Mouse (Mus musculus) limb, embryonic 12.5 days (tissue): ENCODE measurements around the gene Bfsp1. TPM values are rescaled to one million over a fixed set of nuclear protein-coding genes. Genes with fewer than 3 reads are reported as not detected.

ENCODE experiments used
- ATAC-seq: fragments of 200-750 bp; cut with Nextera tagmentation; 2 replicates; pipeline ENCODE4 v1.8.0; 2017; ENCODE audit warnings: low read depth, moderate TSS enrichment; ENCODE audit not compliant: insufficient number of reproducible peaks, insufficient read depth, low FRiP score, low TSS enrichment
- H3K27ac ChIP-seq: fragments of 300-500 bp; sonication (generic); 2 replicates; pipeline ENCODE4 v1.5.1; 2016; ENCODE audit warnings: mild to moderate bottlenecking, moderate library complexity
- H3K27me3 ChIP-seq: fragments of 300-500 bp; sonication (generic); 2 replicates; pipeline ENCODE4 v1.6.1; 2016; ENCODE audit warnings: mild to moderate bottlenecking, moderate library complexity
- H3K36me3 ChIP-seq: fragments of 300-500 bp; sonication (generic); 2 replicates; pipeline ENCODE4 v1.6.1; 2016; ENCODE audit warnings: mild to moderate bottlenecking, moderate library complexity
- H3K4me1 ChIP-seq: fragments of 300-500 bp; sonication (generic); replicated peaks from 2 replicates; pipeline ENCODE4 v1.6.1; 2016
- H3K4me2 ChIP-seq: fragments of 300-500 bp; sonication (generic); 2 replicates; pipeline ENCODE4 v1.6.1; 2016; ENCODE audit warnings: mild to moderate bottlenecking, moderate library complexity
- H3K4me3 ChIP-seq: fragments of 300-500 bp; sonication (generic); replicated peaks from 2 replicates; pipeline ENCODE4 v1.5.1; 2016; ENCODE audit warnings: mild to moderate bottlenecking
- H3K9ac ChIP-seq: fragments of 300-500 bp; sonication (generic); replicated peaks from 2 replicates; pipeline ENCODE4 v1.6.1; 2016; ENCODE audit warnings: mild to moderate bottlenecking, moderate library complexity
- H3K9me3 ChIP-seq: fragments of 300-500 bp; sonication (generic); 2 replicates; pipeline ENCODE4 v1.6.1; 2016; ENCODE audit warnings: mild to moderate bottlenecking, moderate library complexity
- WGBS: fragments of 180-500 bp; shearing (Covaris S2); methylation state at CpG from one replicate; pipeline ENCODE4 v1.1.7; 2016; 5-methylcytosine and 5-hydroxymethylcytosine counted together
- polyA plus RNA-seq: library from polyadenylated mRNA; unstranded; fragments of >200 nt; fragmentation: Nextera tagmentation; extraction: Ambion mirVana; gene quantifications from 2 replicates; pipeline ENCODE4 v1.2.1, GENCODE M21; 2016

Gene Bfsp1
- polyA plus RNA-seq, 1 experiment from 2014 or later: 1.4 TPM

DNA sequence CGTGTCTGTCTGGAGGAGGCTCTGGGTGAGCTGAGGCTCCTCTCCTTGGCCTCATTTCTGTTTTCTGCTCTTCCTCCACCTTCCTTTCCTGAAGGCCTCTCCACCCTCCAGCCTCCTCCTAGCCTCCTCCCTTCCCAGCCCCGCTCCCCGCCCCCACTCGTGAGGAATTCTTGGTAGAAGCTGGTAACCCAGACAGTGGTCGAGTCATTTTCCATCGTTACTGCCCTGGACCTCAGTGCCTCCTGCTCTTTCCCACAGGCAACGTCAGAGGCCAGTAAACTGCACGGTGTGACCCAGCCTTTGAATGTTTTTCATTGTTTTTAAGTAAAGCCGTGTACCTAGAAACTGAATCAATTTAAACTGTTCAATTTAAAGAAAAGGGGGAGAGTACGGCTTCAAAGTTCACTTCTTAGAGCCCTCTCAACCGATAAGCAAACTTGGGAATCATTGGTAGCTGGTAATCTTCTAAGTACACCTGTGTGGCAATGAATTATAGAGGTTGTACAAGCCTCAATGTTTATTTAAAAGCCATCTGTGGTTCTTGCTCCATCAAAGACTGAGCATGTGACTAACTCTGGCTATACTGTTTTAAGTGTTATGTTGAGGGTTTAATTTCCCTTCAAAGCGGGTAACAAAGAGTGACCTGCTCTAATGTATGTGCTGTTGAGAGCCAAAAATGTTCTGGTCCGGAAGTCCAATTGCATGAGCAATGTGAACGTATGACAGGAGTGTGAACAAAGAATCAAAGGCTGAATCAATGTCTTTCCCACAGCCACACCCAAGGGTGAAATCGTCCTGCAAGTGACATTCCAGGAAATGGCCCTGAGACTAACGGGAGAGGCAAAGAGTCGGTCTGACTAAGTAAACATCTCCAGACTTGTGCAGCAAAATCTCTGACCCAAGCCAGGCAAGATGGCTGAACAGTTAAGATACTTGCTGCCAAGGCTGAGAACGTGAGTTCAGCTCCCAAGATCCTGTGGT is 10.4 kb downstream of the Bfsp1 start:
- no peaks in the 10 kb centered on the region for H3K27me3 ChIP-seq
- H3K4me3 ChIP-seq: no peak overlapping the region
- no peak for ATAC-seq
- no peaks in the 10 kb centered on the region for H3K36me3 ChIP-seq
- no peak overlapping the region for H3K27ac ChIP-seq
- no peaks in the 10 kb centered on the region for H3K9me3 ChIP-seq
- WGBS: 57% methylated on average over 18 of the region's 18 CpGs
- no peak overlapping the region for H3K4me2 ChIP-seq
- H3K9ac ChIP-seq: no peak overlapping the region
- H3K4me1 ChIP-seq: peaks cover 11% of the 10 kb centered on the region

DNA sequence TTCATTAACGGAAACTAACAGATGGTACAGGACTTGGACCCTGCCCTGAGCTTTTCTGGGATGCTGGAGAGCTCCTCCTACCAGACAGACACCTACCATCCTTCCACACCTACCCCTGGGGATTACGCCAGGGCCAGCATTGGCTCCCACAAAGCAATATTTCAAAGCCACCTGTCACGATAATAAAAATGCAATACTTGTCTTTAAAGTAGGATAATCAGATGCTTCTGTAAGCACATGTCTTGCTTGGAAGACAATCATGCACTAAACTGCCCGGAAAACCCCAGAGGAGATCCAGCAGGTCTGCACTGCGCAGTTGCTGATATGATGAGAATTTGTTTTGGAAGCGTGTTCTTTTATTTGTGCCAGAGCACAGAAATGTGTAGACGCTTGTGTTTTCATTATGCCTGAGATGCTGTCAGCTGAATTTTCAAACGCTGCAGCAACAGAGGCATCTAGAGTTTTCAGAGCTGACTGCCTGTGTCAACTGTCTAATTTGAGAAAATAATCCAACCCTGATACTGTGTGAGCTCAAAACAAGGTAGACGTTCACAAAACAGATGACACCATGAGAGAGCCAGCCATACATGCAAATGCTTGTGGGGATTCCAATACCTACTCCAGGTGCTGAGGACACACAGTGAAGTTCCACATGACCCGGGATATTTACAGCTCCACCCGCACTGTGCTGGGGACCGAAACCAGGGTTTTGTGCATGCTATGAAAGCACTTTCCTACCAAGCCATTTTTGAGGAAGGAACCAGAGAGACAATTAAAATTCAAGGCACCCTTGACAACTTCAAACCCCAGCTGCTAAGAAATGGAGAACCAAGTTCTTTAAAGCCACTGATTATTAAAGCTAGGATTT is 11.4 kb downstream of the Bfsp1 start:
- no peaks in the 10 kb centered on the region for H3K9me3 ChIP-seq
- no peak overlapping the region for H3K4me3 ChIP-seq
- no peaks in the 10 kb centered on the region for H3K27me3 ChIP-seq
- peaks cover 11% of the 10 kb centered on the region for H3K4me1 ChIP-seq
- H3K4me2 ChIP-seq: no peak overlapping the region
- no peak for ATAC-seq
- no peaks in the 10 kb centered on the region for H3K36me3 ChIP-seq
- no peak overlapping the region for H3K27ac ChIP-seq
- no peak overlapping the region for H3K9ac ChIP-seq
- 86% methylated on average over 12 of the region's 12 CpGs for WGBS

DNA sequence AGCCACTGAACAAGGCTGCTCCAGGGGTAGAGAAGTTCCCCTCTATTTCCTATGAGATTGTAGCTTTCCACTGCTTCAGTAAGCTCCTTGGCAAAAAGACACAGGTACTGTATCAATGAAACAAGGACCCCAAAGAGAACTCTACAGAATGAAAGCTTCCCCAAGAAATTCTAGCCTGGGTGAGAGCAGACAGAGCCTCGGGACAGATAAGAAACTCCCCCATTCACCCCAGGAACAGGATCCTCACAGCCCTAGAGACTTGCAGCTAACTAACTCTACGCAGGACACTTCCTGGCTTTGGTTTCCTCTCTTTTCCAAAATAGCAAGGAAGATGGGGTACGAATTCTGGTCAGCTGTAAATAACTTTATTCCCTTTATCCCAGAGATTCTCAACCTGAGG is 15.7 kb downstream of the Bfsp1 start:
- no peak for ATAC-seq
- Histone ChIP-seq H3K9ac (no peak overlapping the region), H3K27ac (no peak overlapping the region), H3K27me3 (no peaks in the 10 kb centered on the region), H3K4me1 (peaks cover 2% of the 10 kb centered on the region), H3K4me2 (no peak overlapping the region), H3K36me3 (no peaks in the 10 kb centered on the region), H3K9me3 (no peaks in the 10 kb centered on the region), H3K4me3 (no peak overlapping the region)
- 77% methylated on average over 3 of the region's 3 CpGs for WGBS

DNA sequence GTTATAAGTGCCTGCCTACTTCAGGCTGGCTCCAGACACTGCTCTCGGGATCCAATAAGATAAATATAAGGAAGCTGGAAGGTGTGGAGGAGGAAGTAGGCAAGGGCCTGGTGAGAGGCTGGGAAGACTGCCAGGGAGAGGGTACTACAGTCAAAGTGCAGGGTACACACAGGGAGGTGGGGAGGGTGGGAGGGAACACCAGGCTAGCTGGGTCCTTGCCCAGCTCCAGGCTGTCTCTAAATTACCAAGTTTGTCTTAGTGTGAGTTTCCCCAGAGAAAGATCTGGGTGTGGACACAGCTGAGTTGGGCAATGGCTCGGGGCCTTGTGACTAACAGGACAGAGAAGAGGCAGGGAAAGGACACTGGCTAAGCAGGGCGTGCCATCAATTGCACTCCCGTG is 16.2 kb downstream of the Bfsp1 start:
- H3K9me3 ChIP-seq: no peaks in the 10 kb centered on the region
- no peaks in the 10 kb centered on the region for H3K36me3 ChIP-seq
- no peak overlapping the region for H3K9ac ChIP-seq
- no peak for ATAC-seq
- H3K27me3 ChIP-seq: no peaks in the 10 kb centered on the region
- no peak overlapping the region for H3K27ac ChIP-seq
- H3K4me2 ChIP-seq: no peak overlapping the region
- H3K4me3 ChIP-seq: no peak overlapping the region
- 80% methylated on average over 4 of the region's 4 CpGs for WGBS
- no peaks in the 10 kb centered on the region for H3K4me1 ChIP-seq

DNA sequence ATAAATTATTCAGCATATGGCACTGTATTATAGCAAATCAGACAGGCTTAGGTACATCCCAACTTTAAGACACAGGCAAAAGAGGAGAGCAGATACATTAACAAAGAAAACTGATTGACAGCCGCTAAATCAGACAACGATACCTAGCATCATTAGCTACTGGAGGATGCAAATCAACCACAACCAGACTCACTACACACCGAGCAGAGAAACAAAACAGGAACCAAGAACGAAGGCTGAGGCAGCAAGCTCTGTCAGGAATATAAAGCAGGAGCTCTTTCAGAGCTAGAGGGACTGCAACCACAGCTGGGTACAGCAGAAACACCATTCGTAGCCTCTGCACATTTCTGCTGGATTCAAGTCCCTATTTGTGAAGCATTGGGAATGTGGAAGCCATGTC is 18.2 kb downstream of the Bfsp1 start:
- H3K9ac ChIP-seq: no peak overlapping the region
- H3K4me1 ChIP-seq: no peaks in the 10 kb centered on the region
- ATAC-seq: no peak
- no peak overlapping the region for H3K4me3 ChIP-seq
- H3K36me3 ChIP-seq: no peaks in the 10 kb centered on the region
- H3K4me2 ChIP-seq: no peak overlapping the region
- 80% methylated on average over 5 of the region's 5 CpGs for WGBS
- no peaks in the 10 kb centered on the region for H3K27me3 ChIP-seq
- H3K9me3 ChIP-seq: no peaks in the 10 kb centered on the region
- H3K27ac ChIP-seq: no peak overlapping the region

DNA sequence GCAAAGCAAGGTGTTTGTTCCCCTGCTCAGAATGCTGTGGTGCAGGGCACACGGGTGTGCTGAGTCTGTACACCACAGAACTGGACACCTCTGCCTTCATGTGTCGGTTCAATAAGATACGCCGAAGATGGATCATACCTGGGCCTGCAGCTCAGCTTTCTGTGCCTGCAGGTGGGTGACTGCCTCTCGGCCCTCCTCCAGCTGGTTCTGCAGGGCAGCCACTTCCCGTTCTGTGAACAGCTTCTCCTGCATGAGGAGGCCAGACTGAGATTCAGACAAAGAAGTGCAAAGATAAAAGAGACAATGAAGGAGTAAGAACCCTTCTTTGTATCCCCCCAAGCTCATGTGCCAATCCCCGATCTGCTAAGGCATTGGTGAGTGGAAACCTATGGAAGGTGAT is 21.4 kb downstream of the Bfsp1 start:
- H3K4me2 ChIP-seq: no peak overlapping the region
- no peak for ATAC-seq
- no peak overlapping the region for H3K27ac ChIP-seq
- no peaks in the 10 kb centered on the region for H3K36me3 ChIP-seq
- 86% methylated on average over 7 of the region's 7 CpGs for WGBS
- no peak overlapping the region for H3K4me3 ChIP-seq
- no peaks in the 10 kb centered on the region for H3K27me3 ChIP-seq
- no peak overlapping the region for H3K9ac ChIP-seq
- no peaks in the 10 kb centered on the region for H3K9me3 ChIP-seq
- no peaks in the 10 kb centered on the region for H3K4me1 ChIP-seq

DNA sequence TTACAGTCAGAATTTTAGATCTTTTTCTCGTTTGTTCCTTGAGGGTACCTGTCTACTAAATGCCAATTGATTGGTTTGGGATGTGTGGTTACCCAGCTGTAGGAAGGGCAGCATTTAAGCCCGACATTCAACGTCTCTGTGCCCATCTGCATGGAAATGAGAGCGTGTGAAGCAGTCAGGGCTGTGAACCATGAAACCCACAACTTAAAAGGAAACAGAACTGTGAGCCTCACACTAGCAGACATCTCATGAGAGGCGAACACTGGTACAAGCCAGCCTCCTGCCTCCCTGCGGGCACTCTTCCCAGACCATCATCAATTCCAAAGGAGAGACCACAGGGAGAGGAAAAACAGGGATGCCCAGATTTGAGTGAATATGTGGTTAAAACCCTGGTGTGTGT is 22.1 kb downstream of the Bfsp1 start:
- Histone ChIP-seq H3K27ac (no peak overlapping the region), H3K9me3 (no peaks in the 10 kb centered on the region), H3K36me3 (no peaks in the 10 kb centered on the region), H3K27me3 (no peaks in the 10 kb centered on the region), H3K4me2 (no peak overlapping the region), H3K9ac (no peak overlapping the region), H3K4me1 (no peaks in the 10 kb centered on the region), H3K4me3 (no peak overlapping the region)
- 70% methylated on average over 6 of the region's 6 CpGs for WGBS
- ATAC-seq: no peak

DNA sequence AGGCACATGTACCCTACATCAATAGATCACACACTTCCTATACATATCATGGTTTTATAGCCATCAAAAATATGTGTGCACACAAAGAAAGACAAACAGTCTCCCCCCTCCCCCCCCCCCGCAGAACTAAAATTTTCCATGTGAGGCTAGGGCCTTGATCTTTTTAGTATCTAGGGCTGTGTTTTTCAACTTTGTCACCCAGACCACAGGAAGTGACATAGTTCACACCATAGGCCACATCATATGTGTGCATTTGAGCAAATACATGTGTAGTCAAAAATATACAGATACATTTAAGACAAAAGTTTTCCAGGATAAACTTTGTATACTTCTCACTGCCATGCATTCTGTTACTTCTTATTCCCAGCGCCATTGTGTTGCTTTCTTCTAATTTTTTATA is 23.5 kb downstream of the Bfsp1 start:
- Histone ChIP-seq H3K4me1 (peaks cover 3% of the 10 kb centered on the region), H3K9me3 (no peaks in the 10 kb centered on the region), H3K27ac (no peak overlapping the region), H3K4me3 (no peak overlapping the region), H3K9ac (no peak overlapping the region), H3K4me2 (no peak overlapping the region), H3K36me3 (no peaks in the 10 kb centered on the region), H3K27me3 (no peaks in the 10 kb centered on the region)
- no peak for ATAC-seq
- WGBS: 93% methylated on average over 2 of the region's 2 CpGs

DNA sequence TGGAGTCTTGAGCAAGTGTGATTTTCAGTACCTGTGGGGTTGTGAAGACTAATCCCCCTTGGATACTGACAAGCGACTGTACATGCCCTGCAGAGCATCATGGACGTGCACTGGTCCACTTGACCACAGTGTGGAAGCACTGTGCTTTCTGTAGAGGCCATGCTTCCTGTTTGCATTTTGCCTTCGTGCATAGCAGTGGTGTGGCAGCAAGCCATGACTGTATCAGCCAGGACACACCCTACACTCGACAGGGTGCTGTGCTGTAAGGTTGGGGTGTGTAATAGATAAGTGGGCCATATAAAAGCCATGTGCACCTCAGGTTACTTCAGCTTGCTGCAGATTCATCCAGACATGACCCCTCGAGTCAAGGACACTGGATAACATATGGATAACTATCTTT is 24.3 kb downstream of the Bfsp1 start:
- H3K4me3 ChIP-seq: no peak overlapping the region
- no peaks in the 10 kb centered on the region for H3K27me3 ChIP-seq
- H3K4me2 ChIP-seq: no peak overlapping the region
- 71% methylated on average over 5 of the region's 5 CpGs for WGBS
- no peak for ATAC-seq
- H3K9ac ChIP-seq: no peak overlapping the region
- no peak overlapping the region for H3K27ac ChIP-seq
- peaks cover 11% of the 10 kb centered on the region for H3K4me1 ChIP-seq
- H3K9me3 ChIP-seq: no peaks in the 10 kb centered on the region
- H3K36me3 ChIP-seq: no peaks in the 10 kb centered on the region

DNA sequence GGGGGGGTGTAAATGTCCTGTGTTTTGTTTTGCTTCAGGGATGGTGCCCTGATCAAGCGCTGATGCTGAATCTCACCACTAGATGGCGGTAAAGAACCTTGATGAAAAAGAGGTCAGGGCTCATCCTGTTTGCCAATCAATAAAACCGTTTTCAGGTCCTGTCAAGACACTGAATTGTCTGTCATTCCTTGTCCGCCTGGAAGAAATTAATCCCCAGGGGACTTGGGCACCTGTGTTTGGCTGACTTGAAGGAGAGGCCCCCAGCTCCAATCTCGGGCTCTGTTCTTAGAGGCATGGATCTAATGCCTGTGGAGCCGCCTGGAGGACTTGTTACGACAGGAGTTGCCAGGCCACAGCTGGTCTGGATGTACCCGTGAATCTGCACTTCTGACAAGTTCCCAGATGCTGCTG is 25.7 kb downstream of the Bfsp1 start:
- Histone ChIP-seq H3K4me2 (peak overlapping the region; percentile 55), H3K4me1 (peaks cover 13% of the 10 kb centered on the region), H3K36me3 (no peaks in the 10 kb centered on the region), H3K27me3 (no peaks in the 10 kb centered on the region), H3K27ac (no peak overlapping the region), H3K4me3 (peak overlapping the region; percentile 23; the same call in 1 of the 2 replicates), H3K9ac (no peak overlapping the region), H3K9me3 (no peaks in the 10 kb centered on the region)
- ATAC-seq: peak; percentile 39; the same call in 1 of the 2 replicates
- 0% methylated on average over 8 of the region's 8 CpGs for WGBS

DNA sequence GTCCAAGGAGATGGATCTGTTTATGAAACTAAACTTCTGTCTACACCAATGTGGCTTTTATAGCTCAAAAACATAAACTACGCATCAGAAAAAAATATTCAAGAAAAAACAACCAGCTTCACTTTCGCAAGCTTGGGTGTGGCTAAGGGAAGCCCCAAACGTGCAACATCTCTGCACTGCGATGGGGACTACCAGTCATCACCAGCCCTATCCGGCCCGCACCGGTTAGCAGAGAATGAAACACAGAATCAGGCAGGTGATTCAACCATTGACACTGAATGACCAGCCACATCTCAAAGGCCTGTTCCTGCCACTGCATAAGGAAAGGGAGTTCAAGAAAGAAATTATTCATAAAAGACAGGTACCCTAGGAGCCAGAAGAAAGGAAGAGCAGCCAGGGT is 27.2 kb downstream of the Bfsp1 start:
- Histone ChIP-seq H3K4me1 (peaks cover 13% of the 10 kb centered on the region), H3K27me3 (no peaks in the 10 kb centered on the region), H3K36me3 (no peaks in the 10 kb centered on the region), H3K9ac (no peak overlapping the region), H3K4me2 (no peak overlapping the region), H3K27ac (no peak overlapping the region), H3K4me3 (no peak overlapping the region), H3K9me3 (no peaks in the 10 kb centered on the region)
- WGBS: 86% methylated on average over 7 of the region's 7 CpGs
- ATAC-seq: no peak
